Mouse (Mus musculus) hindbrain, embryonic 16.5 days (tissue): ENCODE results near the gene 1110032A03Rik. TPM values are rescaled to one million over a fixed set of nuclear protein-coding genes. Genes with fewer than 3 reads are reported as not detected.

ENCODE experiments used
- ATAC-seq: fragments of 200-750 bp; cut with Nextera tagmentation; 2 replicates; pipeline ENCODE4 v1.8.0; 2017; ENCODE audit warnings: moderate TSS enrichment, moderate library complexity
- H3K27ac ChIP-seq: fragments of 300-500 bp; sonication (generic); 2 replicates; pipeline ENCODE4 v1.5.1; 2014; ENCODE audit warnings: low read depth, mild to moderate bottlenecking, control low read depth, low read length, moderate library complexity
- H3K27me3 ChIP-seq: fragments of 300-500 bp; sonication (generic); replicated peaks from 2 replicates; pipeline ENCODE4 v1.6.1; 2014; ENCODE audit warnings: low read length; ENCODE audit not compliant: control insufficient read depth, insufficient read depth
- H3K36me3 ChIP-seq: fragments of 300-500 bp; sonication (generic); 2 replicates; pipeline ENCODE4 v1.6.1; 2014; ENCODE audit warnings: mild to moderate bottlenecking, low read length, moderate library complexity, mixed read lengths; ENCODE audit not compliant: control insufficient read depth, insufficient read depth
- H3K4me1 ChIP-seq: fragments of 300-500 bp; sonication (generic); 2 replicates; pipeline ENCODE4 v1.6.1; 2014; ENCODE audit warnings: low read depth, low read length; ENCODE audit not compliant: control insufficient read depth, insufficient read depth
- H3K4me2 ChIP-seq: fragments of 300-500 bp; sonication (generic); 2 replicates; pipeline ENCODE4 v1.6.1; 2014; ENCODE audit warnings: mild to moderate bottlenecking, low read length, control low read depth, moderate library complexity
- H3K4me3 ChIP-seq: fragments of 300-500 bp; sonication (generic); 2 replicates; pipeline ENCODE4 v1.5.1; 2014; ENCODE audit warnings: mild to moderate bottlenecking, low read length, control low read depth, moderate library complexity
- H3K9ac ChIP-seq: fragments of 300-500 bp; sonication (generic); 2 replicates; pipeline ENCODE4 v1.6.1; 2014; ENCODE audit warnings: low read depth, mild to moderate bottlenecking, control low read depth, low read length, moderate library complexity
- H3K9me3 ChIP-seq: fragments of 300-500 bp; sonication (generic); 2 replicates; pipeline ENCODE4 v1.6.1; 2014; ENCODE audit warnings: mild to moderate bottlenecking, low read length, moderate library complexity; ENCODE audit not compliant: control insufficient read depth
- WGBS: fragments of 180-500 bp; shearing (Covaris S2); extraction: QIAGEN DNeasy Blood & Tissue Kit; methylation state at CpG from one replicate; pipeline ENCODE4 v1.1.7; 2014; 5-methylcytosine and 5-hydroxymethylcytosine counted together
- polyA plus RNA-seq: library from polyadenylated mRNA; unstranded; fragments of >200 nt; fragmentation: Nextera tagmentation; extraction: Ambion mirVana; gene quantifications from 2 replicates; pipeline ENCODE4 v1.2.1, GENCODE M21; 2015

The 1110032A03Rik gene
- polyA plus RNA-seq, 1 experiment from 2014 or later = 61.7 TPM

DNA sequence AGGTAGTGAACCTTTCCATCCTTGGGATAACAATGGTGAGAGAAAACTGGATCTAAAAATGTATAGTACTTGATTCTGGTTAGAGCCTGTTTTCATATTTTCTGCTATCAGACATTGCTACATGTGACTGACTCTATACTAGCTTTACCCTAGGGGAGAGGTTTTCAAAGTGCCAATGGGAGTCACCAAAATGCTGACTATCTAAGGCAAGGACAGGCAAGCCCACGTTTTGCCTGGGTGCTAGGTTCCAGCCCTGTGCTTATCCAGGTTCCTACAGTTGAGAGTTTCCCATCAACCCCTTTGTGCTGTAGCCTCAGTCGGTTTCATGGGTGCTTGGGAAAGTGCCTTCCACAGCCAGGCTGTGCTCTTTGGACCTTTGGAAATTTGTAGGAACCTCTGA, 36.4 kb upstream of the 1110032A03Rik start:
- Histone ChIP-seq H3K9me3 (no peaks in the 10 kb centered on the region), H3K4me1 (no peaks in the 10 kb centered on the region), H3K4me2 (no peak overlapping the region), H3K9ac (no peak overlapping the region), H3K36me3 (peaks cover 18% of the 10 kb centered on the region), H3K27ac (no peak overlapping the region), H3K27me3 (no peaks in the 10 kb centered on the region), H3K4me3 (no peak overlapping the region)
- 87% methylated on average over 2 of the region's 2 CpGs for WGBS
- no peak for ATAC-seq

DNA sequence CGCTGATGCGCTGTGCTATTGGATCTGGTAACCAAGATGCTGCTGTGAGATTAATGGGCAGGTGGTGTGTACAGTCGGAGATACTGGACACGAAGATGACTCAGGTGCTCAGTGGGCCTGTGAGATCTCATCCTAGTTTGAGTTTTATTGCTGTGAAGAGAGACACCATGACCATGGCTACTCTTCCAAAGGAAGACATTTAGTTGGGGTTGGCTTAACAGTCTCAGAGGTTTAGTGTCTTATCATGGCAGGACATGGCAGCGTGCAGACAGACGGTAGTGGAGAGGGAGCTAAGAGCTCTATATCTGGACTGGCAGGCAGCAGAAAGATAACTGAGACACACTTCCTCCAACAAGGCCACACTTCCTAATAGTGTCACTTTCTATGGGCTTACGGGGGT, 35.9 kb upstream of the 1110032A03Rik start:
- H3K36me3 ChIP-seq = peaks cover 14% of the 10 kb centered on the region

DNA sequence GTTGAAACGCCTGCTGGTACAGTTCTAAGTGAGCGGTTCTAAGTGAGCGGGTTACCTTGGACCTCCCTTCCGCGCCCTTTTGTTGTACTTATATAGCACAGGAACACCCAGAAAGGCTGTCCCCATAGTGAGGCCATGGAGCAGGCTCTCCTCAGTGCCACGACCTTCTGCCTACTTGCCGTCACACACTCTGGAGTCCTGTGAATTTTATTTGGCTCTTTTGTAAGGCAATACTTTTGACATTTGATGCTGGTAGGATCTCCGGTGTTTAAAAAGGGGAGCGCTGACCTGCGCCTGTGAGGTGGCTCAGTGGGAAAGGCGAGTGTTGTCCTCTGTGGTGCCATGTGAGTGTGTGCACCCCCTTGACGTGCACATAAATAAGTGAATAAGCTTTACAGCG, 33.8 kb upstream of the 1110032A03Rik start:
- no peak for ATAC-seq
- Histone ChIP-seq H3K27ac (no peak overlapping the region), H3K4me2 (no peak overlapping the region), H3K27me3 (no peaks in the 10 kb centered on the region), H3K4me3 (no peak overlapping the region), H3K4me1 (no peaks in the 10 kb centered on the region), H3K36me3 (peaks cover 16% of the 10 kb centered on the region), H3K9ac (no peak overlapping the region), H3K9me3 (no peaks in the 10 kb centered on the region)
- 90% methylated on average over 13 of the region's 13 CpGs for WGBS

More for the DNA sequence above, 35.9 kb upstream of the 1110032A03Rik start:
- Histone ChIP-seq H3K4me1 (no peaks in the 10 kb centered on the region), H3K27ac (no peak overlapping the region), H3K27me3 (no peaks in the 10 kb centered on the region), H3K4me2 (no peak overlapping the region), H3K4me3 (no peak overlapping the region), H3K9ac (no peak overlapping the region), H3K9me3 (no peaks in the 10 kb centered on the region)
- no peak for ATAC-seq
- WGBS = 97% methylated on average over 7 of the region's 7 CpGs

DNA sequence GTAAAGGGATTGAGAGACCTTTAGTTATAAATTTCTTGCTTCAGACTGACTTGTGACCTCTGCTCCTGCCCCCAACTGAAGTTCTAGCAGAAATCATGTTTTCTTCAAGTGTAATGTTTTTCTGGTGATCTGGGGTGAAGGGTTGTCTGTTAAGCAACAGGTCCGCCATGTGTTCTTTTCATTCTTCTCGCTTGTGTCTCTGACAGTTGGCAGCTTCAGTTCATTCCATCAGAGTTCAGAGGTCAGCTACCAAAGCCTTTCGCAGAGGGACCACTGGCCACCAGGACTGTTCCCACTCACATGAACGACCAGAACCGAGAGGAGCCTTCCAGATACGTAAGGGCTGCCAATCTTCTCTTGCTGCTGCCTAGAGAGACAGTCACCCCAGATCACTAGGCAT, 33.2 kb upstream of the 1110032A03Rik start:
- peaks cover 17% of the 10 kb centered on the region for H3K36me3 ChIP-seq
- H3K9ac ChIP-seq = no peak overlapping the region
- no peak overlapping the region for H3K4me3 ChIP-seq
- 79% methylated on average over 6 of the region's 6 CpGs for WGBS
- H3K27ac ChIP-seq = no peak overlapping the region
- no peaks in the 10 kb centered on the region for H3K4me1 ChIP-seq
- H3K27me3 ChIP-seq = no peaks in the 10 kb centered on the region
- no peaks in the 10 kb centered on the region for H3K9me3 ChIP-seq
- H3K4me2 ChIP-seq = no peak overlapping the region
- no peak for ATAC-seq

DNA sequence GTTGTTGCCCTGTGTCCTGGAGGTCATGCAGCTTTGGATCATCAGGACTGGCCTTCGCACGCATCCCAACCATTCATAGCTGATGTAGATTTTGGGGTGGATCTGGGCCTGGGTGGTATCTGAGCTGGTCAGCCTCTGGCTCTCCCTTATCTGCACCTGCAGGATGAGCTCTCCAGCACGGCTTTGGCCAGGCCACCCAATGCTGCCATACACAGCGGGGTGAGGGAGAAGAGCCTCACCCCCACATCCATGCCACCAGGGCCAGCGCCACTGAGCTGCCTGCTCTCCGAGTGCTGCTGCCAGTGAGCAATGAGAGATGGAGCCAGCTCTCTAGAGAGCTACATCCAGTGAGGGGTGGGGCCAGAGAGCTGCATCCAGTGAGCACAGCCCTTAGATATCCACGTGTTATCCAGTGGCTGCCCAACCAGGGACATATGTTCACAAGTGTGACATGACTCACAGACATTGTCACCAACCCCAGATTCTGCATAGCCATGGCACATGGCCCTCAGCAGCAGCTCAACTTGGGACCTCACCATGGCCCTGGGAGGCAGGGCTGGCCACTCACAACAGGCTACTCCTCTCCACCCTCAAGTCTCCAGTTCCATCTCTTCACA, 27.8 kb upstream of the 1110032A03Rik start:
- ATAC-seq = no peak

DNA sequence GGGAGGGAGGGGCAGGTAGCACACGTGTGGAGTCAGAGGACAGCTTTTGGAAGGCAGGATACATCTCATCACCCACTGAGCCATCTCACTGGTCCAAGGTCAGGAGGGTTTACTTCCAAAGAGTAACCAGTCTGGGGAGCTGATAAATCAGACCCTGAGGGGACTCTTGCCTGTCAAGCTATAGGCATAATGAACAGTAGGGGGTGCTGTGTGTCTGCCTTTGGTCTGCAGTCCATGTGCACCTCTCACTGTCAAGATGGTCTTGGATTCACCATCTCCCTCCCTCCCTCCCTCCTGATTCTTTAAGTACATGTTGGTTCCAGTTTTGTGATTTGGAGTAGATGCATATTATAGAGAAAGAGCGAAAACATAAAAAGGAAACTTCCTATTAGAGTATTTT, 25.7 kb upstream of the 1110032A03Rik start:
- Histone ChIP-seq H3K27me3 (no peaks in the 10 kb centered on the region), H3K36me3 (peaks cover 8% of the 10 kb centered on the region), H3K4me3 (no peak overlapping the region), H3K9me3 (no peaks in the 10 kb centered on the region), H3K4me2 (no peak overlapping the region), H3K27ac (no peak overlapping the region), H3K9ac (no peak overlapping the region), H3K4me1 (no peaks in the 10 kb centered on the region)
- ATAC-seq = no peak
- 70% methylated on average over 2 of the region's 2 CpGs for WGBS

More for the DNA sequence above, 27.8 kb upstream of the 1110032A03Rik start:
- 86% methylated on average over 7 of the region's 7 CpGs for WGBS
- Histone ChIP-seq H3K4me3 (no peak overlapping the region), H3K9ac (no peak overlapping the region), H3K27me3 (no peaks in the 10 kb centered on the region), H3K36me3 (peaks cover 8% of the 10 kb centered on the region), H3K4me2 (no peak overlapping the region), H3K9me3 (no peaks in the 10 kb centered on the region), H3K4me1 (no peaks in the 10 kb centered on the region), H3K27ac (no peak overlapping the region)

DNA sequence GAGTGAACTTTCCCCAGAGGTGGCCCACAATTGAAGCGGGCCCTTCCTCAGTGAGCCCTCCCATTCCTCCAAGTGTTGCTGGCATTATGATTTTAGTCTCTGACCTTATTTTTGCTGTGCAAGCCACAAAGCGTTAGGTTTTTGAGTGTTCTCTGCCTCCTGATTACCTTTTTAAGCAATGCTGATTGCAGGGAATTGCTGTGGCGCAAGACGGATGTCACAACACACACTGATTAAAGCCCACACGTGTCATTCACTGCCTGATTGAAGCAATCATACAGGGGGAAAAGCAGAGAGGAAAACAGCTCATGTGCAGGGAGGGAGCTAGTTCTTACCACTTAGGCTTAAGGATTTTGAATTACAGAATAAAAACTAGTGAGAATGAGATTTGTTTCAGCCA, 23.0 kb upstream of the 1110032A03Rik start:
- Histone ChIP-seq H3K9me3 (no peaks in the 10 kb centered on the region), H3K27ac (no peak overlapping the region), H3K27me3 (no peaks in the 10 kb centered on the region), H3K4me1 (no peaks in the 10 kb centered on the region), H3K4me2 (no peak overlapping the region), H3K36me3 (peaks cover 5% of the 10 kb centered on the region), H3K9ac (no peak overlapping the region), H3K4me3 (no peak overlapping the region)
- WGBS = 88% methylated on average over 5 of the region's 5 CpGs
- ATAC-seq = no peak

DNA sequence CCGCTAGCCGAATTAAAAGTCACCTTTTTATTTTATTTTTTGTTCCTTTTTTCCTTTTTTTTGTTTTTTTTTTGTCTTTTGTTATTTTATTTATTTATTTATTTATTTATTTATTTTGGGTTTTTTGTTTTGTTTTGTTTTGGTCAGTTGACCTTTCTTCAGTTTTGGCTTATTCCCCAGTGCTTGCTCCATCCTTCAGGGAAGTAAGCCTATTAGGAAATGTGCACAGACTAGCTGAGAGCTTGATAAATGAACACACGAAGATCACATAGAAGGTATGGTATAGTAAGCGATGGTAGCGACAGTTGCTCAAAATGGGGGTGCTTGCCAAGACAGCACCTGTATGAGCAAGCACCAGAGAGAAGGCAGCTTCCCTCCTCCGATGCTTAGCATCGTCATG, 22.3 kb upstream of the 1110032A03Rik start:
- Histone ChIP-seq H3K4me1 (no peaks in the 10 kb centered on the region), H3K9me3 (no peaks in the 10 kb centered on the region), H3K4me2 (no peak overlapping the region), H3K27ac (no peak overlapping the region), H3K4me3 (no peak overlapping the region), H3K9ac (no peak overlapping the region), H3K27me3 (no peaks in the 10 kb centered on the region), H3K36me3 (peaks cover 7% of the 10 kb centered on the region)
- no peak for ATAC-seq
- WGBS = 93% methylated on average over 7 of the region's 7 CpGs

DNA sequence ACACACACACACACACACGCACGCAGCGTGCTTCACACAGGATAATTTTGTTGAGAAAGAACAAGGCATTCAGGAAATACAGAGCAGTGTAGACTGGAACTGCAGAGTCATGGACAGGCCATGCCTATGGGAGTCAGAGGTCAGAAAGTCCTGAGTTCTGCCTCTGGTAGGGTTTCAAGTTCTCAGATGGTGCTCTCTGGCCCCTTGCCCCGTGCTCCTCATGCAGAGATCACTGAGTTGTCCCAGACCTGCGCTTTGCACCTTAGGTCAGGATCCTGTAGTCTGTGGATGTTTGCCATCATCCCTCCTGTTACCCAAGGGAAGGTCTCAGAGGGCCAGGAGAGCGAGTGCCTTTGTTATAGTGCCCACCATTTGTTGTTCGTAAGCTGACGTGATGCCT, 21.5 kb upstream of the 1110032A03Rik start:
- Histone ChIP-seq H3K27ac (no peak overlapping the region), H3K9ac (no peak overlapping the region), H3K9me3 (no peaks in the 10 kb centered on the region), H3K4me1 (no peaks in the 10 kb centered on the region), H3K4me3 (no peak overlapping the region), H3K36me3 (peaks cover 10% of the 10 kb centered on the region), H3K4me2 (no peak overlapping the region), H3K27me3 (no peaks in the 10 kb centered on the region)
- no peak for ATAC-seq
- 88% methylated on average over 8 of the region's 8 CpGs for WGBS

DNA sequence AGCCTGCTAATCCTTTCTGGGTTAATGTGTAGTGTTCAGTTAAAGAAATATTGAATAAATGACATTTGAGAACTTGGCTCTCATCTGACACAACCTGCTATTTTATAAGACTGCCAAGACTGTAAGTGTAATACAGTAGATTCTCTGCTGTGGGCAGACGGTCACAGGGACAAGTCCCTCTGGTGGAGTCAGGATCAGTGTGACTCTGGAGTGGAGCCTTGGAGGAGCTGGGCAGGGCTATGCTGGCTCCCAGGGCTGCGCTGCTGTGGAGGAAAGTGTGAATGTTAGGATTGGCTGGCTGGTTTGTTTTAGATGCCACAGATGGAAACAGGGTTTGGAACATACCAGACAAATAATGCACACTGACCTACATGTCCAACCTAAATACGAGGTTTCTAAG, 19.9 kb upstream of the 1110032A03Rik start:
- no peaks in the 10 kb centered on the region for H3K27me3 ChIP-seq
- no peak for ATAC-seq
- H3K9ac ChIP-seq = no peak overlapping the region
- H3K4me2 ChIP-seq = no peak overlapping the region
- no peak overlapping the region for H3K27ac ChIP-seq
- no peak overlapping the region for H3K4me3 ChIP-seq
- H3K4me1 ChIP-seq = no peaks in the 10 kb centered on the region
- H3K36me3 ChIP-seq = peaks cover 12% of the 10 kb centered on the region
- WGBS = 87% methylated on average over 3 of the region's 3 CpGs
- no peaks in the 10 kb centered on the region for H3K9me3 ChIP-seq
